Mouse (Mus musculus): ENCODE measurements around the gene Lpar5. TPM values are rescaled to one million over a fixed set of nuclear protein-coding genes. Genes with fewer than 3 reads are reported as not detected.

Lpar5 gene
- polyA plus RNA-seq, 1 experiment from 2014 or later: 0.81 TPM

DNA sequence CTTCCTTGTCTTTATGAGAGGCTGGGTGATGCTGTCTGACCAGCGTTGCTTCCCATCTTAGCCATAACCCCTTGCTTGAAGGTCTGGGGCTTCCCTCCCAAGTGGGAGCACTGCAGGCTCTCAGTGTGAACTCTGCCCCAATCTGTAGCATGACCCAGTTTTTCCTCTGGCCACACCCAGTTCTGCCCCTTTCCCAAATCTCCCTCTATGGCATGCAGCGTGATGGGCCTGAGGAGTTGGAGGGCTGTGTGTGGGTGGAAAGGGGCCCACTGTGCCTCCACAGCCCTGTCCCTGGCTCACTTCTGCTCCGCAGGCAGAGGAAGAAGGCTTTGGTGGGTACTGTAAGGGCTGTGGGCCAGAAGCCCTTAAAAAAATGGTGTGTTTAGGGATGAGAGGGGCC, 30.8 kb downstream of the Lpar5 start:
- peaks cover 58% of the 10 kb centered on the region for H3K36me3 ChIP-seq (ENCODE audit: control insufficient read depth, insufficient read depth, low read length)
- ATAC-seq (no peak), DNase-seq (ENCODE audit: low spot score) (no peak)
- H3K27ac ChIP-seq (ENCODE audit: low read depth, low read length): peak overlapping the region; percentile 87; the same call in 1 of the 2 replicates
- no peaks in the 10 kb centered on the region for H3K27me3 ChIP-seq (replicated peaks; ENCODE audit: control insufficient read depth, insufficient read depth, low read length)
- no peaks in the 10 kb centered on the region for H3K9me3 ChIP-seq (replicated peaks; ENCODE audit: control insufficient read depth, low read length)
- WGBS: 56% methylated on average over 3 of the region's 3 CpGs
- peak overlapping the region; percentile 94 for H3K4me2 ChIP-seq (ENCODE audit: low read length)
- H3K4me1 ChIP-seq (ENCODE audit: control insufficient read depth, insufficient read depth, low read length): peaks cover 27% of the 10 kb centered on the region
- peak overlapping the region; percentile 96 for H3K9ac ChIP-seq (ENCODE audit: low read length)
- peak overlapping the region; percentile 98 for H3K4me3 ChIP-seq (ENCODE audit: low read depth, low read length)

DNA sequence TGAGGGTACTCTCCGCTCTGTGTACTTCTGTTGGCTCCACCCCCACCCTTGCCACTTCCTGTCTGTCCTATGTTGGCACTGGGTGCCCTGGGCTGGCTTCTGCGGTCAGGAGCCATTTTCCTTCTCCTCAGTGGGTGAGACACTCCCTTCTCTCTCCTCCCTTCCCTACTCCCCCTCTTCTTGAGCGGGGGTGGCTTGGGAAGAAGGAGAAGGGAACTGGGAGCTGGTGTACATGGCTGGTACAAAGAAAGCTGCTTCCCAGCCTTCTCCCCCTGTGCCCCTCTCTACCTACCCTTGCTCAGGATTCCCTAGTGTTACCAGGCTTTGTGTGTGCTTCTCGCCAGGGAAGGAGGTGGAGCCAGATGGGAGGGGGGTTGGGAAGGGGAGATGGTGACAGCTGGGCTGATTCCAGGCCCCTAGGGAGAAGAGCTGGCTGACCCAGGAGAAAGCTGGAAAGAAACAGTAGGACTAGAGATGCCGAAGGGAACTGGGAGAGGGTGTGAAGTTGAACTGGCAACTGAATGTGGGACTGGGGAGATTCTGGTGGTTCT, 31.8 kb downstream of the Lpar5 start:
- peak overlapping the region; percentile 87 for H3K27ac ChIP-seq (ENCODE audit: low read depth, low read length)
- peak overlapping the region; percentile 96 for H3K9ac ChIP-seq (ENCODE audit: low read length)
- peak; percentile 75 for DNase-seq (ENCODE audit: low spot score)
- peak; percentile 19; the same call in 1 of the 2 replicates for ATAC-seq
- peak overlapping the region; percentile 98 for H3K4me3 ChIP-seq (ENCODE audit: low read depth, low read length)
- no peaks in the 10 kb centered on the region for H3K9me3 ChIP-seq (replicated peaks; ENCODE audit: control insufficient read depth, low read length)
- WGBS: 25% methylated on average over 5 of the region's 5 CpGs
- H3K27me3 ChIP-seq (replicated peaks; ENCODE audit: control insufficient read depth, insufficient read depth, low read length): no peaks in the 10 kb centered on the region
- H3K4me2 ChIP-seq (ENCODE audit: low read length): peak overlapping the region; percentile 94
- peaks cover 27% of the 10 kb centered on the region for H3K4me1 ChIP-seq (ENCODE audit: control insufficient read depth, insufficient read depth, low read length)
- H3K36me3 ChIP-seq (ENCODE audit: control insufficient read depth, insufficient read depth, low read length): peaks cover 67% of the 10 kb centered on the region

- Histone ChIP-seq H3K4me1 (ENCODE audit: control insufficient read depth, insufficient read depth, low read length) (peaks cover 27% of the 10 kb centered on the region), H3K27ac (ENCODE audit: low read depth, low read length) (no peak overlapping the region), H3K9ac (ENCODE audit: low read length) (no peak overlapping the region), H3K4me2 (ENCODE audit: low read length) (no peak overlapping the region), H3K9me3 (replicated peaks; ENCODE audit: control insufficient read depth, low read length) (no peaks in the 10 kb centered on the region), H3K27me3 (replicated peaks; ENCODE audit: control insufficient read depth, insufficient read depth, low read length) (no peaks in the 10 kb centered on the region), H3K36me3 (ENCODE audit: control insufficient read depth, insufficient read depth, low read length) (peaks cover 87% of the 10 kb centered on the region), H3K4me3 (ENCODE audit: low read depth, low read length) (no peak overlapping the region)
- no peak for ATAC-seq
- 82% methylated on average over 9 of the region's 9 CpGs for WGBS
- DNase-seq (ENCODE audit: low spot score): no peak
Measured at GRCm38 (mm10) chr6:125101444-125101843, 33.7 kb downstream of the Lpar5 start.

GRCm38 (mm10) chr6:125104223-125104622, 36.5 kb downstream of the Lpar5 start:
- peaks cover 99% of the 10 kb centered on the region for H3K36me3 ChIP-seq (ENCODE audit: control insufficient read depth, insufficient read depth, low read length)
- H3K4me3 ChIP-seq (ENCODE audit: low read depth, low read length): no peak overlapping the region
- peaks cover 9% of the 10 kb centered on the region for H3K4me1 ChIP-seq (ENCODE audit: control insufficient read depth, insufficient read depth, low read length)
- no peak for ATAC-seq
- no peak overlapping the region for H3K9ac ChIP-seq (ENCODE audit: low read length)
- H3K4me2 ChIP-seq (ENCODE audit: low read length): no peak overlapping the region
- 90% methylated on average over 4 of the region's 4 CpGs for WGBS
- no peaks in the 10 kb centered on the region for H3K27me3 ChIP-seq (replicated peaks; ENCODE audit: control insufficient read depth, insufficient read depth, low read length)
- no peak overlapping the region for H3K27ac ChIP-seq (ENCODE audit: low read depth, low read length)
- H3K9me3 ChIP-seq (replicated peaks; ENCODE audit: control insufficient read depth, low read length): 0 out of 2 replicates have a peak, but pooled peaks cover 4% of the 10 kb centered on the region
- no peak for DNase-seq (ENCODE audit: low spot score)

DNA sequence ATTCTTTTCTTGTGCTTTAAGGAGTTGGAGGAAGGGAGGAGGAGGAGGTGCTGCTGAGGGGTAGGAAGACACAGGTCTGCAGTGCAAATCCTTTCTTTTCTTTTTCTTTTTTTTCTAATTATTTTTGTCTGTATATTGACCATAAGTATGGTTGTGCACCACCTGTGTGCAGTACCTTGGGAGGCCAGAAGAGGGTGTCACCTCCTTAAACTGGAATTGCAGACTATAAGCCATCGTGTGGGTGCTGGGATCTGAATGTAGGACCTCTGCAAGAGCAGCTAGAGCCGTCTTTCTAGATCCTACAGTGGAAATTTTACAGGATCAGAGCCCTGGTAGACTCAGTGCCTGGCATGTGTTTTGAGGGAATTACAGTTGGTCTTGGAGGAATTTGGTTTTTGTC, 40.0 kb downstream of the Lpar5 start:
- H3K9ac ChIP-seq (ENCODE audit: low read length): no peak overlapping the region
- no peak for DNase-seq (ENCODE audit: low spot score)
- H3K36me3 ChIP-seq (ENCODE audit: control insufficient read depth, insufficient read depth, low read length): peaks cover 99% of the 10 kb centered on the region
- H3K4me2 ChIP-seq (ENCODE audit: low read length): no peak overlapping the region
- ATAC-seq: no peak
- no peak overlapping the region for H3K27ac ChIP-seq (ENCODE audit: low read depth, low read length)
- H3K9me3 ChIP-seq (replicated peaks; ENCODE audit: control insufficient read depth, low read length): 0 out of 2 replicates have a peak, but pooled peaks cover 4% of the 10 kb centered on the region
- H3K4me1 ChIP-seq (ENCODE audit: control insufficient read depth, insufficient read depth, low read length): no peaks in the 10 kb centered on the region
- no peak overlapping the region for H3K4me3 ChIP-seq (ENCODE audit: low read depth, low read length)
- 95% methylated on average over 2 of the region's 2 CpGs for WGBS
- H3K27me3 ChIP-seq (replicated peaks; ENCODE audit: control insufficient read depth, insufficient read depth, low read length): no peaks in the 10 kb centered on the region

- 90% methylated on average over 14 of the region's 14 CpGs for WGBS
- H3K4me2 ChIP-seq (ENCODE audit: low read length): no peak overlapping the region
- DNase-seq (ENCODE audit: low spot score) (no peak), ATAC-seq (no peak)
- no peak overlapping the region for H3K4me3 ChIP-seq (ENCODE audit: low read depth, low read length)
- peaks cover 100% of the 10 kb centered on the region for H3K36me3 ChIP-seq (ENCODE audit: control insufficient read depth, insufficient read depth, low read length)
- no peaks in the 10 kb centered on the region for H3K4me1 ChIP-seq (ENCODE audit: control insufficient read depth, insufficient read depth, low read length)
- no peak overlapping the region for H3K9ac ChIP-seq (ENCODE audit: low read length)
- H3K27me3 ChIP-seq (replicated peaks; ENCODE audit: control insufficient read depth, insufficient read depth, low read length): no peaks in the 10 kb centered on the region
- no peak overlapping the region for H3K27ac ChIP-seq (ENCODE audit: low read depth, low read length)
- H3K9me3 ChIP-seq (replicated peaks; ENCODE audit: control insufficient read depth, low read length): 0 out of 2 replicates have a peak, but pooled peaks cover 4% of the 10 kb centered on the region
Measured at GRCm38 (mm10) chr6:125109371-125109770, 41.7 kb downstream of the Lpar5 start.

- Histone ChIP-seq H3K36me3 (ENCODE audit: control insufficient read depth, insufficient read depth, low read length) (peaks cover 98% of the 10 kb centered on the region), H3K4me2 (ENCODE audit: low read length) (no peak overlapping the region), H3K27ac (ENCODE audit: low read depth, low read length) (no peak overlapping the region), H3K4me1 (ENCODE audit: control insufficient read depth, insufficient read depth, low read length) (no peaks in the 10 kb centered on the region), H3K27me3 (replicated peaks; ENCODE audit: control insufficient read depth, insufficient read depth, low read length) (no peaks in the 10 kb centered on the region), H3K9me3 (replicated peaks; ENCODE audit: control insufficient read depth, low read length) (0 out of 2 replicates have a peak, but pooled peaks cover 4% of the 10 kb centered on the region), H3K4me3 (ENCODE audit: low read depth, low read length) (no peak overlapping the region), H3K9ac (ENCODE audit: low read length) (no peak overlapping the region)
- 89% methylated on average over 7 of the region's 7 CpGs for WGBS
- peak; percentile 67 for DNase-seq (ENCODE audit: low spot score)
- ATAC-seq: peak; percentile 50; the same call in 1 of the 2 replicates
Measured at GRCm38 (mm10) chr6:125110927-125111326, 43.2 kb downstream of the Lpar5 start.

DNA sequence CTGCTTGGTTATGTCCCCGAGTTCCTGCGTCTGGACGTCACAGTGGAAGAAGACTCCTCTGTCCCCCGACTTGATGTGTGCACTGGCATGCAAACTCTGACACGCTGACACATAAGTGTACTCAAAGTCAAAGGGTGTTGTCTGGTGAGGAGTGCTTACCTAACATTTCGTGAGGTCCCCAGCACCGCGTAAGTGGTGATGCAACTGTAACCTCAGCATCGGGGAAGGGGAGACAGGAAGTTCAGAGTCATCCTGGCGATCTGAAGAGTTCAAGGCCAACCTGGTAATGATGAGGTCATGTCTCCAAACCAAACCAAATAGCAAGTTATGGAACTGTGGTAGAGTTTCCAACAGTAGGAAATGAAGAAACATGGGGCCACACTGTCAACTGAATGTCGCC, 44.8 kb downstream of the Lpar5 start:
- Histone ChIP-seq H3K9me3 (replicated peaks; ENCODE audit: control insufficient read depth, low read length) (no peaks in the 10 kb centered on the region), H3K4me1 (ENCODE audit: control insufficient read depth, insufficient read depth, low read length) (no peaks in the 10 kb centered on the region), H3K36me3 (ENCODE audit: control insufficient read depth, insufficient read depth, low read length) (peaks cover 98% of the 10 kb centered on the region), H3K4me2 (ENCODE audit: low read length) (no peak overlapping the region), H3K4me3 (ENCODE audit: low read depth, low read length) (no peak overlapping the region), H3K9ac (ENCODE audit: low read length) (no peak overlapping the region), H3K27ac (ENCODE audit: low read depth, low read length) (no peak overlapping the region), H3K27me3 (replicated peaks; ENCODE audit: control insufficient read depth, insufficient read depth, low read length) (no peaks in the 10 kb centered on the region)
- no peak for ATAC-seq
- DNase-seq (ENCODE audit: low spot score): no peak
- WGBS: 93% methylated on average over 11 of the region's 11 CpGs

- no peaks in the 10 kb centered on the region for H3K9me3 ChIP-seq (replicated peaks; ENCODE audit: control insufficient read depth, low read length)
- 92% methylated on average over 8 of the region's 8 CpGs for WGBS
- H3K4me3 ChIP-seq (ENCODE audit: low read depth, low read length): no peak overlapping the region
- ATAC-seq: no peak
- H3K27ac ChIP-seq (ENCODE audit: low read depth, low read length): no peak overlapping the region
- H3K4me2 ChIP-seq (ENCODE audit: low read length): no peak overlapping the region
- H3K27me3 ChIP-seq (replicated peaks; ENCODE audit: control insufficient read depth, insufficient read depth, low read length): no peaks in the 10 kb centered on the region
- H3K9ac ChIP-seq (ENCODE audit: low read length): no peak overlapping the region
- H3K36me3 ChIP-seq (ENCODE audit: control insufficient read depth, insufficient read depth, low read length): peaks cover 96% of the 10 kb centered on the region
- no peaks in the 10 kb centered on the region for H3K4me1 ChIP-seq (ENCODE audit: control insufficient read depth, insufficient read depth, low read length)
- DNase-seq (ENCODE audit: low spot score): no peak
Measured at GRCm38 (mm10) chr6:125119387-125119786, 51.7 kb downstream of the Lpar5 start.
